Mouse (Mus musculus): Measurements from ENCODE around the gene Rapgef4.

DNA sequence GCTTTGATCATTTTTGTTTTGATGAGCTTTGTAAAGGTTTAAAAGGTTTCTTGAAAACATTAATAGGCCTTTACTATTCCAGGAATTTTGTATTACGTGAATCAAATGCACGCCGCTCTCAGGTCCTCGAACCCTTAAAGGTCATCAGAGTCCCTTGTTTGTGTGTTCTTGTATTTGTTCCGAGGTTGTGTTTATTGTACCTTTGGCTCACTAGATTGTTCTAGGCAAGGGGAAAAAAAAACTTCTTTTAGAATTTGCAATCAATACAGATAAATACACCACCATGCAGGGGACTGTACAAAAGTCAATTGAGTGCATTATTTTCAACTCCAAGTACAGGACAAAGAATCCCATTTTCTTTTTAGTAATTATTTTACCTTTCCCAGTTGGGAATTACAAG, 175.4 kb downstream of the Rapgef4 start:
- TF ChIP-seq HCFC1 (IDR thresholded peaks at IDR 0.05; ENCODE audit: borderline replicate concordance, insufficient read depth, low read length) (no peak), ZC3H11A (IDR thresholded peaks at IDR 0.05; ENCODE audit: borderline replicate concordance, low read depth, low read length) (no peak), CHD2 (IDR thresholded peaks at IDR 0.05; ENCODE audit: low read depth, low read length) (no peak), ZNF384 (IDR thresholded peaks at IDR 0.05; ENCODE audit: low read depth, low read length) (no peak), MAFK (IDR thresholded peaks at IDR 0.05; ENCODE audit: insufficient read depth, low read depth, low read length) (no peak)

All from ES-E14 (cell line).